Mouse (Mus musculus): ENCODE results near the gene Nckipsd. TPM values are rescaled to one million over a fixed set of nuclear protein-coding genes. Genes with fewer than 3 reads are reported as not detected.

The Nckipsd gene
- total RNA-seq, 2 experiments from 2014 or later = 3.5 to 4.5 TPM

- intact Hi-C loops (cut with DNase I; ENCODE audit: low total_unique reads) = no loop called here
- DNase-seq = no peak
Observed at GRCm38 (mm10) chr9:108827454-108827853, 19.3 kb downstream of the Nckipsd start.

- DNase-seq = no peak
- intact Hi-C loops (cut with DNase I; ENCODE audit: low total_unique reads) = no loop called here
Observed at GRCm38 (mm10) chr9:108827906-108828305, 19.7 kb downstream of the Nckipsd start.

- intact Hi-C loops (cut with DNase I; ENCODE audit: low total_unique reads) = no loop called here
- DNase-seq = no peak
Observed at GRCm38 (mm10) chr9:108831637-108832036, 23.5 kb downstream of the Nckipsd start.

GRCm38 (mm10) chr9:108832390-108833108, 24.4 kb downstream of the Nckipsd start:
- intact Hi-C loops (cut with DNase I; ENCODE audit: low total_unique reads) = no loop called here

GRCm38 (mm10) chr9:108842989-108843388, 34.8 kb downstream of the Nckipsd start:
- peak; percentile 70 for DNase-seq
- intact Hi-C loops (cut with DNase I; ENCODE audit: low total_unique reads) = no loop called here

More at GRCm38 (mm10) chr9:108832390-108833108, 24.4 kb downstream of the Nckipsd start:
- DNase-seq = peak; percentile 85

- no peak for DNase-seq
- intact Hi-C loops (cut with DNase I; ENCODE audit: low total_unique reads) = no loop called here
Observed at GRCm38 (mm10) chr9:108845390-108845789, 37.2 kb downstream of the Nckipsd start.

- no peak for DNase-seq
- intact Hi-C loops (cut with DNase I; ENCODE audit: low total_unique reads) = no loop called here
Observed at GRCm38 (mm10) chr9:108847374-108847773, 39.2 kb downstream of the Nckipsd start.

- no peak for DNase-seq
- intact Hi-C loops (cut with DNase I; ENCODE audit: low total_unique reads) = no loop called here
Observed at GRCm38 (mm10) chr9:108848419-108848818, 40.3 kb downstream of the Nckipsd start.

GRCm38 (mm10) chr9:108852976-108853375, 44.8 kb downstream of the Nckipsd start, which contains the start of gene Slc26a6:
TSS of gene Slc26a6 (plus strand) at chr9:108853283.
- peak; percentile 41 for DNase-seq
- intact Hi-C loops (cut with DNase I; ENCODE audit: low total_unique reads) = no loop called here

- peak; percentile 93 for DNase-seq
- intact Hi-C loops (cut with DNase I; ENCODE audit: low total_unique reads) = no loop called here
Observed at GRCm38 (mm10) chr9:108853635-108854240, 45.6 kb downstream of the Nckipsd start.

GRCm38 (mm10) chr9:108854241-108854696, 46.1 kb downstream of the Nckipsd start:
- intact Hi-C loops (cut with DNase I; ENCODE audit: low total_unique reads) = no loop called here
- DNase-seq = peak; percentile 89

GRCm38 (mm10) chr9:108855335-108855734, 47.2 kb downstream of the Nckipsd start:
- DNase-seq = no peak

GRCm38 (mm10) chr9:108858792-108859527, 50.8 kb downstream of the Nckipsd start:
- intact Hi-C loops (cut with DNase I; ENCODE audit: low total_unique reads) = no loop called here
- DNase-seq = no peak

More at GRCm38 (mm10) chr9:108855335-108855734, 47.2 kb downstream of the Nckipsd start:
- intact Hi-C loops (cut with DNase I; ENCODE audit: low total_unique reads) = no loop called here

Small RNA genes lying within 50 kb of the gene (microRNA-seq; reads per million reads assigned to microRNA genes)
- 0 reads per million in 2 experiments for gene Gm23156

Other genes with a start within 250 kb of the Nckipsd start
- 10 to 100 TPM; 50.6 to 55.4 TPM for gene Impdh2, start 248.1 kb upstream of the Nckipsd start, total RNA-seq (2021)
- 10 to 100 TPM; 30.0 to 32.9 TPM for gene Ndufaf3, start 240.9 kb upstream of the Nckipsd start, total RNA-seq (2021)
- gene Dalrd3, start 238.5 kb upstream of the Nckipsd start, total RNA-seq (2021) = 1 to 10 TPM; 7.0 to 7.9 TPM
- gene Wdr6, start 229.6 kb upstream of the Nckipsd start, total RNA-seq (2021) = 10 to 100 TPM in 1 of 2 experiments, 1 to 10 TPM in 1; 6.9 to 10.4 TPM
- gene P4htm, start 210.7 kb upstream of the Nckipsd start, total RNA-seq (2021) = 1 to 10 TPM; 4.0 to 4.1 TPM
- gene Arih2, start 159.0 kb upstream of the Nckipsd start, total RNA-seq (2021) = 10 to 100 TPM; 49.0 to 53.4 TPM
- 10 to 100 TPM; 59.0 to 84.8 TPM for gene Slc25a20, start 146.3 kb upstream of the Nckipsd start, total RNA-seq (2021)
- gene Prkar2a, start 119.1 kb upstream of the Nckipsd start, total RNA-seq (2021) = 100 to 1,000 TPM in 1 of 2 experiments, 10 to 100 TPM in 1; 92.4 to 112 TPM
- 10 to 100 TPM; 24.3 to 24.4 TPM for gene Ip6k2, start 24.6 kb upstream of the Nckipsd start, total RNA-seq (2021)
- gene Celsr3, start 18.0 kb downstream of the Nckipsd start, total RNA-seq (2021) = under 1 TPM; 0.18 to 0.24 TPM
- 10 to 100 TPM; 13.0 to 13.8 TPM for gene Slc26a6, start 44.9 kb downstream of the Nckipsd start, total RNA-seq (2021)
- gene Tmem89, start 106.3 kb downstream of the Nckipsd start, total RNA-seq (2021) = not detected
- 1,000 to 10,000 TPM in 1 of 2 experiments, 100 to 1,000 TPM in 1; 899 to 1,084 TPM for gene Uqcrc1, start 128.3 kb downstream of the Nckipsd start, total RNA-seq (2021)
- 1 to 10 TPM; 2.7 to 3.7 TPM for gene Col7a1, start 145.2 kb downstream of the Nckipsd start, total RNA-seq (2021)
- gene Ucn2, start 177.6 kb downstream of the Nckipsd start, total RNA-seq (2021) = under 1 TPM; 0.40 to 0.53 TPM
- gene Pfkfb4, start 183.4 kb downstream of the Nckipsd start, total RNA-seq (2021) = 10 to 100 TPM; 31.0 to 31.6 TPM
- 10 to 100 TPM; 24.4 to 26.3 TPM for gene Shisa5, start 230.2 kb downstream of the Nckipsd start, total RNA-seq (2021)

Measured in gastrocnemius, postnatal 14 days (tissue).